Mouse (Mus musculus): ENCODE data around the gene Agfg2.

DNA sequence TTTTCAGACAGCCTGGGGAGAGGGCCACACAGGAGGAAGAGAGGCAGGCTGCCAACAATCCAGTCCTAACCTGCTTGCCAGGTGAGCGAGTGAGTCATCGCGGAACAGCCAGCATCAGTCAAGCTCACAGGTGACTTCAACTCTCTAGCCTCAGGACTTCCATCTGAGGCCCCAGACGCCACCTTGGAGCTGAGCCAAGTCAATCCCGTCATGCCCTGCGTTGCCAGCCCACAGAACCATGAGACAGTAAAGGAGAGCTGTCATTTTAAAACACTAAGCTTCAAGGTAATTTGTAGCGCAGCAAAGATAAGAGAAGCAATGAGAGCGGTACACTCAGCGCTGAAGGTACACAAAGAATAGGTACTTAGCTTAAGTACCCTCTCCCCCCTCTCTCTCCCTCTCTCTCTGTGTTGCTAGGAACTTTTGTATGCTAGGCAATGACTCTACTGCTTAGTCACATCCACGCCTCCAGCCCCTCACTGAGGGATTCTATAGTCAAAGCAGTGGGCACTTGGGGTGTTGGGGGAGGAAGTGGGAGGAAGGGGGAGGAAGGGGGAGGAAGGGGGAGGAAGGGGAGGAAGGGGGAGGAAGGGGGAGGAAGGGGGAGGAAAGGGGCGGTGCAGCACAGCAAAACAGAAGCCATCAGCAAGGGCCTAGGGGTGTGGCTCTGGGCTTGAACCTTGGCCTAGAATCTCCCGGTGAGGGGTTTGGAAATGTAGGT lies 22.5 kb upstream of the Agfg2 start:
- TF ChIP-seq POLR2A (IDR thresholded peaks at IDR 0.05; ENCODE audit: low read depth, low read length) (no peak), CTCF (IDR thresholded peaks at IDR 0.05; ENCODE audit: extremely low read depth, insufficient read depth, insufficient read length, insufficient replicate concordance) (no peak)
